Mouse (Mus musculus): ENCODE data around the gene Hmgb4.

The Hmgb4 gene

GRCm38 (mm10) chr4:128260907-128261560 is at the start of gene Hmgb4:
Gene Hmgb4, minus strand, starts transcription at chr4:128260957.
- in situ Hi-C loops (cut with MboI, MseI): no loop called here

GRCm38 (mm10) chr4:128306011-128306410 is 45.3 kb upstream of the Hmgb4 start:
- in situ Hi-C loops (cut with MboI, MseI): no loop called here

GRCm38 (mm10) chr4:128304049-128304448 is 43.3 kb upstream of the Hmgb4 start:
- in situ Hi-C loops (cut with MboI, MseI): no loop called here

- in situ Hi-C loops (cut with MboI, MseI): no loop called here
Measured at GRCm38 (mm10) chr4:128288095-128288494, 27.3 kb upstream of the Hmgb4 start.

- in situ Hi-C loops (cut with MboI, MseI): no loop called here
Measured at GRCm38 (mm10) chr4:128285009-128285408, 24.3 kb upstream of the Hmgb4 start.

GRCm38 (mm10) chr4:128275586-128275985 is 14.8 kb upstream of the Hmgb4 start:
- in situ Hi-C loops (cut with MboI, MseI): no loop called here

GRCm38 (mm10) chr4:128275116-128275515 is 14.4 kb upstream of the Hmgb4 start:
- in situ Hi-C loops (cut with MboI, MseI): no loop called here

- in situ Hi-C loops (cut with MboI, MseI): no loop called here
Measured at GRCm38 (mm10) chr4:128273146-128273545, 12.4 kb upstream of the Hmgb4 start.

- in situ Hi-C loops (cut with MboI, MseI): no loop called here
Measured at GRCm38 (mm10) chr4:128272501-128272900, 11.7 kb upstream of the Hmgb4 start.

- in situ Hi-C loops (cut with MboI, MseI): no loop called here
Measured at GRCm38 (mm10) chr4:128270931-128271330, 10.2 kb upstream of the Hmgb4 start.

- in situ Hi-C loops (cut with MboI, MseI): no loop called here
Measured at GRCm38 (mm10) chr4:128270177-128270576, 9.4 kb upstream of the Hmgb4 start.

- in situ Hi-C loops (cut with MboI, MseI): no loop called here
Measured at GRCm38 (mm10) chr4:128269261-128269875, 8.6 kb upstream of the Hmgb4 start.

- in situ Hi-C loops (cut with MboI, MseI): no loop called here
Measured at GRCm38 (mm10) chr4:128265341-128265740, 4.6 kb upstream of the Hmgb4 start.

- in situ Hi-C loops (cut with MboI, MseI): no loop called here
Measured at GRCm38 (mm10) chr4:128264491-128264890, 3.7 kb upstream of the Hmgb4 start.

- in situ Hi-C loops (cut with MboI, MseI): no loop called here
Measured at GRCm38 (mm10) chr4:128259211-128259610, 1.5 kb downstream of the Hmgb4 start.

- in situ Hi-C loops (cut with MboI, MseI): no loop called here
Measured at GRCm38 (mm10) chr4:128248676-128249075, 12.1 kb downstream of the Hmgb4 start.

GRCm38 (mm10) chr4:128245201-128245600 is 15.6 kb downstream of the Hmgb4 start:
- in situ Hi-C loops (cut with MboI, MseI): no loop called here

GRCm38 (mm10) chr4:128241854-128242356 is 18.9 kb downstream of the Hmgb4 start:
- in situ Hi-C loops (cut with MboI, MseI): no loop called here

- in situ Hi-C loops (cut with MboI, MseI): no loop called here
Measured at GRCm38 (mm10) chr4:128241075-128241853, 19.5 kb downstream of the Hmgb4 start.

- in situ Hi-C loops (cut with MboI, MseI): no loop called here
Measured at GRCm38 (mm10) chr4:128239113-128239512, 21.6 kb downstream of the Hmgb4 start.

- in situ Hi-C loops (cut with MboI, MseI): no loop called here
Measured at GRCm38 (mm10) chr4:128233458-128233857, 27.3 kb downstream of the Hmgb4 start.

Data from T-helper 2 cell (primary cell).